Mouse (Mus musculus) limb, embryonic 14.5 days (tissue): ENCODE data around the gene 1700029F12Rik. TPM values are rescaled to one million over a fixed set of nuclear protein-coding genes. Genes with fewer than 3 reads are reported as not detected.

Experiments used
- ATAC-seq: fragments of 200-750 bp; cut with Nextera tagmentation; 2 replicates; pipeline ENCODE4 v1.8.0; 2017; ENCODE audit warnings: low read depth, moderate number of reproducible peaks, moderate TSS enrichment; ENCODE audit not compliant: low FRiP score
- DNase-seq: peaks from one replicate; pipeline ENCODE4 v3.0.0-alpha.2; 2015; ENCODE audit warnings: low spot score
- H3K27ac ChIP-seq: fragments of 300-500 bp; sonication (generic); replicated peaks from 2 replicates; pipeline ENCODE4 v1.5.1; 2014; ENCODE audit warnings: low read depth, mild to moderate bottlenecking, low read length, moderate library complexity, mixed read lengths
- H3K27me3 ChIP-seq: fragments of 300-500 bp; sonication (generic); 2 replicates; pipeline ENCODE4 v1.6.1; 2014; ENCODE audit warnings: low read length, mixed read lengths; ENCODE audit not compliant: control insufficient read depth, insufficient read depth
- H3K36me3 ChIP-seq: fragments of 300-500 bp; sonication (generic); 2 replicates; pipeline ENCODE4 v1.6.1; 2014; ENCODE audit warnings: mild to moderate bottlenecking, low read length, moderate library complexity, mixed read lengths; ENCODE audit not compliant: control insufficient read depth, insufficient read depth
- H3K4me1 ChIP-seq: fragments of 300-500 bp; sonication (generic); 2 replicates; pipeline ENCODE4 v1.6.1; 2014; ENCODE audit warnings: antibody characterized with exemption, low read length, mixed read lengths; ENCODE audit not compliant: control insufficient read depth, insufficient read depth
- H3K4me2 ChIP-seq: fragments of 300-500 bp; sonication (generic); replicated peaks from 2 replicates; pipeline ENCODE4 v1.6.1; 2014; ENCODE audit warnings: low read depth, mild to moderate bottlenecking, low read length, moderate library complexity; ENCODE audit not compliant: severe bottlenecking
- H3K4me3 ChIP-seq: fragments of 300-500 bp; sonication (generic); replicated peaks from 2 replicates; pipeline ENCODE4 v1.5.1; 2014; ENCODE audit warnings: low read length
- H3K9ac ChIP-seq: fragments of 300-500 bp; sonication (generic); 2 replicates; pipeline ENCODE4 v1.6.1; 2014; ENCODE audit warnings: mild to moderate bottlenecking, low read depth, low read length, moderate library complexity; ENCODE audit not compliant: severe bottlenecking
- H3K9me3 ChIP-seq: fragments of 300-500 bp; sonication (generic); 2 replicates; pipeline ENCODE4 v1.6.1; 2016; ENCODE audit warnings: low read length; ENCODE audit not compliant: control insufficient read depth
- POLR2A ChIP-seq: fragments of 200-500 bp; IDR thresholded peaks from 2 replicates; pipeline ENCODE4 v1.8.0; 2012; ENCODE audit warnings: inconsistent platforms, mild to moderate bottlenecking, moderate library complexity, borderline replicate concordance; ENCODE audit not compliant: insufficient read depth, insufficient read length; ENCODE audit errors: extremely low read depth
- whole genome bisulfite sequencing: fragments of 180-500 bp; shearing (Covaris S2); extraction: QIAGEN DNeasy Blood & Tissue Kit; methylation state at CpG from one replicate; pipeline ENCODE4 v1.1.7; 2014; 5-methylcytosine and 5-hydroxymethylcytosine counted together
- polyA plus RNA-seq, 2 experiments: library from polyadenylated mRNA; depleted of rRNA in 1 of 2; stranded (reverse) in 1 of 2; unstranded in 1 of 2; fragments of >200 nt; fragmentation: Nextera tagmentation in 1 of 2; extraction: Ambion mirVana in 1 of 2; gene quantifications; 2 replicates each; pipeline versions ENCODE4 v1.2.1 to v1.2.3; 2012 to 2014

Gene 1700029F12Rik
- polyA plus RNA-seq, 2 experiments = not detected

DNA sequence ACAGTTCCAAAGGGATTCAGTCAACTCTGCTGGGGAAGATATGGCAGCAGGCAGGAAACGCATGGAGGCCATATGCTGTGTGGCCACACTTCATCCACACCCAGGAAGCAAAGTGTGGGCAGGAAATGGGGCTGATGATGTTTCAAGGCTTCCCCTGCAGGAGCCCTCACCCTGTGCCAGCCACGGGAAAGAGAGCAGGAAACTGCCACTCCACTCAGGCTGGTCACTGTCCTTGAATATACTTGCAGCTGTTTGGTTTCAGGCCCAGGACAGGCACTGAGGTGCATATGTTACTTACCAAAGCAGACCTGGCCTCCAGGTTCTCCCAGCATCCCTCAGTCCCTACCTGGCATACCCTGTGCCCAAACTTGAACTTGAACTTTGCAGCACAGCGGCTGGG, 30.3 kb upstream of the 1700029F12Rik start:
- no peak overlapping the region for H3K9ac ChIP-seq
- no peak overlapping the region for H3K4me2 ChIP-seq
- no peaks in the 10 kb centered on the region for H3K9me3 ChIP-seq
- H3K36me3 ChIP-seq = no peaks in the 10 kb centered on the region
- no peak overlapping the region for H3K4me3 ChIP-seq
- ATAC-seq = no peak
- DNase-seq = no peak
- no peaks in the 10 kb centered on the region for H3K27me3 ChIP-seq
- TF ChIP-seq POLR2A = no peak
- H3K27ac ChIP-seq = no peak overlapping the region
- H3K4me1 ChIP-seq = peaks cover 2% of the 10 kb centered on the region; the same call in 1 of the 2 replicates
- 50% methylated on average over 3 of the region's 3 CpGs for WGBS

- Histone ChIP-seq H3K27me3 (no peaks in the 10 kb centered on the region), H3K4me2 (no peak overlapping the region), H3K9me3 (no peaks in the 10 kb centered on the region), H3K27ac (no peak overlapping the region), H3K36me3 (no peaks in the 10 kb centered on the region), H3K4me1 (peaks cover 2% of the 10 kb centered on the region; the same call in 1 of the 2 replicates), H3K9ac (no peak overlapping the region), H3K4me3 (no peak overlapping the region)
- no peak for ATAC-seq
- DNase-seq = no peak
- no peak for TF ChIP-seq POLR2A
- 61% methylated on average over 2 of the region's 2 CpGs for WGBS
Observed at GRCm38 (mm10) chr13:97063431-97063830, 29.3 kb upstream of the 1700029F12Rik start.

- DNase-seq = no peak
- Histone ChIP-seq H3K4me3 (no peak overlapping the region), H3K4me1 (peaks cover 2% of the 10 kb centered on the region; the same call in 1 of the 2 replicates), H3K27me3 (no peaks in the 10 kb centered on the region), H3K9ac (no peak overlapping the region), H3K4me2 (no peak overlapping the region), H3K36me3 (no peaks in the 10 kb centered on the region), H3K9me3 (no peaks in the 10 kb centered on the region), H3K27ac (no peak overlapping the region)
- TF ChIP-seq POLR2A = no peak
- no peak for ATAC-seq
- 90% methylated on average over 3 of the region's 3 CpGs for WGBS
Observed at GRCm38 (mm10) chr13:97062151-97062550, 28.0 kb upstream of the 1700029F12Rik start.

GRCm38 (mm10) chr13:97060331-97060730, 26.2 kb upstream of the 1700029F12Rik start:
- no peaks in the 10 kb centered on the region for H3K27me3 ChIP-seq
- H3K4me3 ChIP-seq = no peak overlapping the region
- ATAC-seq = no peak
- 56% methylated on average over 4 of the region's 8 CpGs for WGBS
- no peak for DNase-seq
- no peaks in the 10 kb centered on the region for H3K9me3 ChIP-seq
- no peak for TF ChIP-seq POLR2A
- H3K4me1 ChIP-seq = peaks cover 2% of the 10 kb centered on the region; the same call in 1 of the 2 replicates
- no peak overlapping the region for H3K4me2 ChIP-seq
- H3K36me3 ChIP-seq = no peaks in the 10 kb centered on the region
- no peak overlapping the region for H3K9ac ChIP-seq
- no peak overlapping the region for H3K27ac ChIP-seq

GRCm38 (mm10) chr13:97059746-97060145, 25.6 kb upstream of the 1700029F12Rik start:
- no peak overlapping the region for H3K4me2 ChIP-seq
- H3K27ac ChIP-seq = no peak overlapping the region
- no peak overlapping the region for H3K4me3 ChIP-seq
- TF ChIP-seq POLR2A = no peak
- DNase-seq = no peak
- no peak overlapping the region for H3K9ac ChIP-seq
- H3K27me3 ChIP-seq = no peaks in the 10 kb centered on the region
- H3K9me3 ChIP-seq = no peaks in the 10 kb centered on the region
- peaks cover 2% of the 10 kb centered on the region; the same call in 1 of the 2 replicates for H3K4me1 ChIP-seq
- H3K36me3 ChIP-seq = no peaks in the 10 kb centered on the region
- WGBS = 93% methylated on average over 6 of the region's 6 CpGs
- ATAC-seq = no peak

DNA sequence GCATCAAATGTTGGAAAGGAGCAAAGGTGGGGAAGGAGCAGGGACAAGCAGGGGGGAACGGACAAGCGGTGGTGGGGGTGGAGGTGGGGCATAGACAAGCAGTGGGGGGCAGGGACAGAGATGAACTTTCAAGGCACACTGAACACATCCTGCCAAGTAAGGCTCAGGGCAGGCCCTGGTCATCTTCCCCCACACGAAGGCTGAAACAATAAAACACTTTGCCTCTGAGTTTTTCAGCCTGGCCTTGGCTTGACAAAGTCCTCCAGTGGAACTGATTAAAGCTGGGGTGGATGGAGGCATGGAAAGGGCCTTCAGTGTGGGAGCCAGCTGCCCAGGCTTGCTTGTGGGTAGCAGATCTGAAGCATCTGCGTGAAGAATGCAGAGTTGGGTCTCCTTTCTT, 23.7 kb upstream of the 1700029F12Rik start:
- H3K9ac ChIP-seq = no peak overlapping the region
- no peak overlapping the region for H3K4me3 ChIP-seq
- H3K36me3 ChIP-seq = no peaks in the 10 kb centered on the region
- no peak for TF ChIP-seq POLR2A
- DNase-seq = no peak
- H3K4me1 ChIP-seq = 0 out of 2 replicates have a peak, but pooled peaks cover 2% of the 10 kb centered on the region
- H3K4me2 ChIP-seq = no peak overlapping the region
- WGBS = 40% methylated on average over 4 of the region's 4 CpGs
- no peak overlapping the region for H3K27ac ChIP-seq
- H3K27me3 ChIP-seq = no peaks in the 10 kb centered on the region
- H3K9me3 ChIP-seq = no peaks in the 10 kb centered on the region
- ATAC-seq = no peak
